Mouse (Mus musculus) midbrain, embryonic 16.5 days (tissue): ENCODE measurements around the gene Dnlz. TPM values are rescaled to one million over a fixed set of nuclear protein-coding genes. Genes with fewer than 3 reads are reported as not detected.
A peak's percentile ranks its signal among the peaks of the same experiment; 100 is the strongest.

Experiments used
- ATAC-seq: fragments of 200-750 bp; cut with Nextera tagmentation; 2 replicates; pipeline ENCODE4 v1.8.0; 2017; ENCODE audit warnings: moderate TSS enrichment
- H3K27ac ChIP-seq: fragments of 300-500 bp; sonication (generic); 2 replicates; pipeline ENCODE4 v1.5.1; 2014; ENCODE audit warnings: mild to moderate bottlenecking, low read length, mixed read lengths
- H3K27me3 ChIP-seq: fragments of 300-500 bp; sonication (generic); 2 replicates; pipeline ENCODE4 v1.6.1; 2014; ENCODE audit warnings: low read depth, low read length, mixed read lengths; ENCODE audit not compliant: control insufficient read depth, insufficient read depth
- H3K36me3 ChIP-seq: fragments of 300-500 bp; sonication (generic); 2 replicates; pipeline ENCODE4 v1.6.1; 2014; ENCODE audit warnings: mild to moderate bottlenecking, low read length, moderate library complexity, mixed read lengths; ENCODE audit not compliant: control insufficient read depth, insufficient read depth
- H3K4me1 ChIP-seq: fragments of 300-500 bp; sonication (generic); 2 replicates; pipeline ENCODE4 v1.6.1; 2014; ENCODE audit warnings: mild to moderate bottlenecking, low read length, mixed read lengths; ENCODE audit not compliant: control insufficient read depth, insufficient read depth
- H3K4me2 ChIP-seq: fragments of 300-500 bp; sonication (generic); 2 replicates; pipeline ENCODE4 v1.6.1; 2014; ENCODE audit warnings: mild to moderate bottlenecking, low read length, mixed read lengths
- H3K4me3 ChIP-seq: fragments of 300-500 bp; sonication (generic); 2 replicates; pipeline ENCODE4 v1.5.1; 2014; ENCODE audit warnings: low read depth, mild to moderate bottlenecking, low read length, moderate library complexity, mixed read lengths
- H3K9ac ChIP-seq: fragments of 300-500 bp; sonication (generic); 2 replicates; pipeline ENCODE4 v1.6.1; 2014; ENCODE audit warnings: low read depth, low read length, mixed read lengths
- H3K9me3 ChIP-seq: fragments of 300-500 bp; sonication (generic); replicated peaks from 2 replicates; pipeline ENCODE4 v1.6.1; 2014; ENCODE audit warnings: mild to moderate bottlenecking, low read length, mixed read lengths; ENCODE audit not compliant: control insufficient read depth, poor library complexity, severe bottlenecking
- WGBS: fragments of 180-500 bp; shearing (Covaris S2); extraction: QIAGEN DNeasy Blood & Tissue Kit; methylation state at CpG from one replicate; pipeline ENCODE4 v1.1.7; 2014; 5-methylcytosine and 5-hydroxymethylcytosine counted together
- polyA plus RNA-seq: library from polyadenylated mRNA; unstranded; fragments of >200 nt; fragmentation: Nextera tagmentation; extraction: Ambion mirVana; gene quantifications from 2 replicates; pipeline ENCODE4 v1.2.1, GENCODE M21; 2015

Gene Dnlz
- polyA plus RNA-seq, 1 experiment from 2014 or later, result 27.2 TPM

GRCm38 (mm10) chr2:26330056-26330468 lies 21.8 kb downstream of the Dnlz start:
- no peak overlapping the region for H3K9ac ChIP-seq
- peak overlapping the region; percentile 63 for H3K27ac ChIP-seq
- peak; percentile 75 for ATAC-seq
- H3K4me2 ChIP-seq, result no peak overlapping the region
- H3K4me3 ChIP-seq, result no peak overlapping the region
- peaks cover 37% of the 10 kb centered on the region for H3K36me3 ChIP-seq
- 88% methylated on average over 4 of the region's 4 CpGs for WGBS
- no peaks in the 10 kb centered on the region for H3K9me3 ChIP-seq
- H3K27me3 ChIP-seq, result no peaks in the 10 kb centered on the region
- H3K4me1 ChIP-seq, result no peaks in the 10 kb centered on the region

- Histone ChIP-seq H3K9me3 (no peaks in the 10 kb centered on the region), H3K27ac (peak overlapping the region; percentile 36), H3K9ac (no peak overlapping the region), H3K4me1 (no peaks in the 10 kb centered on the region), H3K4me3 (no peak overlapping the region), H3K36me3 (peaks cover 42% of the 10 kb centered on the region), H3K4me2 (no peak overlapping the region), H3K27me3 (no peaks in the 10 kb centered on the region)
- ATAC-seq, result peak; percentile 51
- WGBS, result 43% methylated on average over 8 of the region's 8 CpGs
These were observed 22.5 kb downstream of the Dnlz start for GRCm38 (mm10) chr2:26329402-26329801.

GRCm38 (mm10) chr2:26327852-26328251 lies 24.1 kb downstream of the Dnlz start:
- 88% methylated on average over 4 of the region's 4 CpGs for WGBS
- Histone ChIP-seq H3K9ac (no peak overlapping the region), H3K9me3 (no peaks in the 10 kb centered on the region), H3K27me3 (no peaks in the 10 kb centered on the region), H3K4me2 (no peak overlapping the region), H3K4me3 (no peak overlapping the region), H3K27ac (no peak overlapping the region), H3K4me1 (no peaks in the 10 kb centered on the region), H3K36me3 (peaks cover 48% of the 10 kb centered on the region)
- ATAC-seq, result no peak

- Histone ChIP-seq H3K4me1 (peaks cover 9% of the 10 kb centered on the region), H3K4me3 (no peak overlapping the region), H3K4me2 (no peak overlapping the region), H3K27ac (no peak overlapping the region), H3K27me3 (no peaks in the 10 kb centered on the region), H3K36me3 (peaks cover 39% of the 10 kb centered on the region), H3K9me3 (no peaks in the 10 kb centered on the region), H3K9ac (no peak overlapping the region)
- peak; percentile 40; the same call in 1 of the 2 replicates for ATAC-seq
- WGBS, result 69% methylated on average over 15 of the region's 15 CpGs
These were observed 26.3 kb downstream of the Dnlz start for GRCm38 (mm10) chr2:26325386-26326181.

GRCm38 (mm10) chr2:26324917-26325316 lies 27.0 kb downstream of the Dnlz start:
- WGBS, result 91% methylated on average over 2 of the region's 2 CpGs
- no peaks in the 10 kb centered on the region for H3K27me3 ChIP-seq
- H3K36me3 ChIP-seq, result peaks cover 34% of the 10 kb centered on the region
- H3K9ac ChIP-seq, result no peak overlapping the region
- no peak overlapping the region for H3K4me2 ChIP-seq
- ATAC-seq, result no peak
- no peaks in the 10 kb centered on the region for H3K9me3 ChIP-seq
- H3K4me1 ChIP-seq, result peaks cover 15% of the 10 kb centered on the region
- H3K27ac ChIP-seq, result no peak overlapping the region
- no peak overlapping the region for H3K4me3 ChIP-seq

GRCm38 (mm10) chr2:26323589-26324325 lies 28.2 kb downstream of the Dnlz start:
- Histone ChIP-seq H3K36me3 (peaks cover 33% of the 10 kb centered on the region), H3K4me2 (no peak overlapping the region), H3K27me3 (no peaks in the 10 kb centered on the region), H3K9me3 (no peaks in the 10 kb centered on the region), H3K4me3 (no peak overlapping the region), H3K4me1 (peaks cover 27% of the 10 kb centered on the region), H3K9ac (no peak overlapping the region), H3K27ac (no peak overlapping the region)
- 91% methylated on average over 13 of the region's 13 CpGs for whole genome bisulfite sequencing
- ATAC-seq, result no peak

- no peaks in the 10 kb centered on the region for H3K9me3 ChIP-seq
- no peaks in the 10 kb centered on the region for H3K27me3 ChIP-seq
- no peak overlapping the region for H3K27ac ChIP-seq
- peaks cover 49% of the 10 kb centered on the region for H3K4me1 ChIP-seq
- H3K9ac ChIP-seq, result no peak overlapping the region
- H3K4me2 ChIP-seq, result no peak overlapping the region
- 86% methylated on average over 14 of the region's 14 CpGs for WGBS
- ATAC-seq, result no peak
- no peak overlapping the region for H3K4me3 ChIP-seq
- peaks cover 16% of the 10 kb centered on the region for H3K36me3 ChIP-seq
These were observed 31.4 kb downstream of the Dnlz start for GRCm38 (mm10) chr2:26320245-26321185.

- Histone ChIP-seq H3K4me3 (no peak overlapping the region), H3K27ac (no peak overlapping the region), H3K9me3 (no peaks in the 10 kb centered on the region), H3K27me3 (no peaks in the 10 kb centered on the region), H3K4me2 (no peak overlapping the region), H3K4me1 (peaks cover 52% of the 10 kb centered on the region), H3K9ac (peak overlapping the region; percentile 28; the same call in 1 of the 2 replicates), H3K36me3 (peaks cover 10% of the 10 kb centered on the region; the same call in 1 of the 2 replicates)
- no peak for ATAC-seq
- WGBS, result 73% methylated on average over 13 of the region's 13 CpGs
These were observed 32.2 kb downstream of the Dnlz start for GRCm38 (mm10) chr2:26319519-26320244.
